Mouse (Mus musculus): Measurements from ENCODE around the gene Pbx1. TPM values are rescaled to one million over a fixed set of nuclear protein-coding genes. Genes with fewer than 3 reads are reported as not detected.

Pbx1 gene
- total RNA-seq, 1 experiment, result 10.0 TPM

- DNase-seq (ENCODE audit: low read depth, low spot score), result no peak
- Histone ChIP-seq H3K4me1 (ENCODE audit: control insufficient read depth in 2 of 2, insufficient read depth in 2 of 2, low read length in 2 of 2, poor library complexity in 1 of 2) (peaks cover 0 to 2% of the 10 kb centered on the region in 2 experiments; a peak in 1 of 4 replicates), H3K4me3 (ENCODE audit: insufficient read depth in 1 of 2, low read depth in 1 of 2, low read length in 2 of 2, poor library complexity in 1 of 2, severe bottlenecking in 1 of 2) (no peak overlapping the region), H3K9ac (ENCODE audit: insufficient read depth, low read depth, low read length, poor library complexity, severe bottlenecking) (no peak overlapping the region), H3K36me3 (ENCODE audit: control insufficient read depth, insufficient read depth, low read length, poor library complexity, severe bottlenecking) (no peaks in the 10 kb centered on the region), H3K9me3 (ENCODE audit: control insufficient read depth, insufficient read depth, low read depth, low read length) (no peaks in the 10 kb centered on the region), H3K27ac (ENCODE audit: insufficient read depth, low read depth, low read length, poor library complexity, severe bottlenecking) (no peak overlapping the region)
- in situ Hi-C loops (cut with MboI; ENCODE audit: low sequenced_read_pairs in 2 of 2, unreplicated experiment in 2 of 2), result no loop called here
- TF ChIP-seq ZNF384 (IDR thresholded peaks at IDR 0.05; ENCODE audit: low read depth, low read length) (no peak), CHD2 (IDR thresholded peaks at IDR 0.05; ENCODE audit: low read depth, low read length) (no peak), ZC3H11A (IDR thresholded peaks at IDR 0.05; ENCODE audit: borderline replicate concordance, low read depth, low read length) (no peak), MAFK (IDR thresholded peaks at IDR 0.05; ENCODE audit: insufficient read depth, low read depth, low read length) (no peak), HCFC1 (IDR thresholded peaks at IDR 0.05; ENCODE audit: borderline replicate concordance, insufficient read depth, low read length) (no peak)
Observed at GRCm38 (mm10) chr1:168291001-168291642, 140.9 kb downstream of the Pbx1 start.

DNA sequence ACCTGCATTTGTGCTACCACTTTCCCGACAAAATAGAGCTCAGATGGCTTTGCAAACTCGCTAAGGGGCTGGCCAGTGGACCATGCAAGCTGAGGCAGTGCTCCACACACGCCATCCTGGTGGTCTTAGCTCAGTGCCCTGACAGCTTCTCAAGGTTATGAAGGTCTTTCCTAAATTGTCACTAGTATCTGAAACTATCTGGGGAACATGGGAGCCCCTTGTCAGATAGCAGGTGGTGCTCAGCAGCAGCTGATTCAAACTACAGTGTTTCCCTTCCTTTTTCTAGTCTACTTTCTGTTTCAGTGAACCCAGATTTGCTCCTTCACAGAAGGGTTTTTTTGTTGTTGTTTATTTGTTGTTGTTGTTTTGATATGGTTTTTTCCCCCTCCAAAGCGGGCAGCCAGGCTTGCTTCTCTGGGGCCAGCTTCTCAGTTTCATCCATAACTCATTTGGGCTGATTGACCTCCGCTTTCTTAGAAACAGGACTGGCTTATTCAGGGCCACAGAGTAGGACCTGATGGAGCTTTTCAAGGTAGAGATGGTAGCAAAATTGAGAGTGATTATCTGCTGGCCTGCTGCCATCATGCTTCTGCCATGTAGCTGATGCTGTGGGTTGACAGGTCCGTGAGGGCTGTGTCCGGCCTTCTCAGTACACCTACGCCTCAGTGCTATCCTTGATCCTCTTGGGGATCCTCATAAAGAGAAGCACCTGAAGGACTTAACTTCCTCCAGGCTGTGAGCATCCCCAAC is 141.7 kb downstream of the Pbx1 start:
- no peaks in the 10 kb centered on the region for H3K9me3 ChIP-seq (ENCODE audit: control insufficient read depth, insufficient read depth, low read depth, low read length)
- TF ChIP-seq CHD2 (IDR thresholded peaks at IDR 0.05; ENCODE audit: low read depth, low read length) (no peak), HCFC1 (IDR thresholded peaks at IDR 0.05; ENCODE audit: borderline replicate concordance, insufficient read depth, low read length) (no peak), MAFK (IDR thresholded peaks at IDR 0.05; ENCODE audit: insufficient read depth, low read depth, low read length) (no peak), ZNF384 (IDR thresholded peaks at IDR 0.05; ENCODE audit: low read depth, low read length) (no peak), ZC3H11A (IDR thresholded peaks at IDR 0.05; ENCODE audit: borderline replicate concordance, low read depth, low read length) (no peak)
- in situ Hi-C loops (cut with MboI; ENCODE audit: low sequenced_read_pairs in 2 of 2, unreplicated experiment in 2 of 2), result no loop called here
- no peaks in the 10 kb centered on the region for H3K36me3 ChIP-seq (ENCODE audit: control insufficient read depth, insufficient read depth, low read length, poor library complexity, severe bottlenecking)
- H3K9ac ChIP-seq (ENCODE audit: insufficient read depth, low read depth, low read length, poor library complexity, severe bottlenecking), result no peak overlapping the region
- no peak for DNase-seq (ENCODE audit: low read depth, low spot score)
- no peak overlapping the region for H3K27ac ChIP-seq (ENCODE audit: insufficient read depth, low read depth, low read length, poor library complexity, severe bottlenecking)
- no peak overlapping the region for H3K4me3 ChIP-seq (ENCODE audit: insufficient read depth in 1 of 2, low read depth in 1 of 2, low read length in 2 of 2, poor library complexity in 1 of 2, severe bottlenecking in 1 of 2)
- peaks cover 0 to 2% of the 10 kb centered on the region in 2 experiments; a peak in 1 of 4 replicates for H3K4me1 ChIP-seq (ENCODE audit: control insufficient read depth in 2 of 2, insufficient read depth in 2 of 2, low read length in 2 of 2, poor library complexity in 1 of 2)

GRCm38 (mm10) chr1:168288891-168289545 is 143.1 kb downstream of the Pbx1 start:
- Histone ChIP-seq H3K36me3 (ENCODE audit: control insufficient read depth, insufficient read depth, low read length, poor library complexity, severe bottlenecking) (no peaks in the 10 kb centered on the region), H3K27ac (ENCODE audit: insufficient read depth, low read depth, low read length, poor library complexity, severe bottlenecking) (no peak overlapping the region), H3K4me3 (ENCODE audit: insufficient read depth in 1 of 2, low read depth in 1 of 2, low read length in 2 of 2, poor library complexity in 1 of 2, severe bottlenecking in 1 of 2) (no peak overlapping the region), H3K4me1 (ENCODE audit: control insufficient read depth in 2 of 2, insufficient read depth in 2 of 2, low read length in 2 of 2, poor library complexity in 1 of 2) (peaks cover 0 to 2% of the 10 kb centered on the region in 2 experiments; a peak in 1 of 4 replicates), H3K9ac (ENCODE audit: insufficient read depth, low read depth, low read length, poor library complexity, severe bottlenecking) (no peak overlapping the region), H3K9me3 (ENCODE audit: control insufficient read depth, insufficient read depth, low read depth, low read length) (no peaks in the 10 kb centered on the region)
- in situ Hi-C loops (cut with MboI; ENCODE audit: low sequenced_read_pairs in 2 of 2, unreplicated experiment in 2 of 2), result no loop called here
- no peak for TF ChIP-seq HCFC1 (IDR thresholded peaks at IDR 0.05; ENCODE audit: borderline replicate concordance, insufficient read depth, low read length)
- TF ChIP-seq MAFK (IDR thresholded peaks at IDR 0.05; ENCODE audit: insufficient read depth, low read depth, low read length), result no peak
- TF ChIP-seq ZNF384 (IDR thresholded peaks at IDR 0.05; ENCODE audit: low read depth, low read length), result no peak
- no peak for TF ChIP-seq CHD2 (IDR thresholded peaks at IDR 0.05; ENCODE audit: low read depth, low read length)
- TF ChIP-seq ZC3H11A (IDR thresholded peaks at IDR 0.05; ENCODE audit: borderline replicate concordance, low read depth, low read length), result no peak
- DNase-seq (ENCODE audit: low read depth, low spot score), result no peak

DNA sequence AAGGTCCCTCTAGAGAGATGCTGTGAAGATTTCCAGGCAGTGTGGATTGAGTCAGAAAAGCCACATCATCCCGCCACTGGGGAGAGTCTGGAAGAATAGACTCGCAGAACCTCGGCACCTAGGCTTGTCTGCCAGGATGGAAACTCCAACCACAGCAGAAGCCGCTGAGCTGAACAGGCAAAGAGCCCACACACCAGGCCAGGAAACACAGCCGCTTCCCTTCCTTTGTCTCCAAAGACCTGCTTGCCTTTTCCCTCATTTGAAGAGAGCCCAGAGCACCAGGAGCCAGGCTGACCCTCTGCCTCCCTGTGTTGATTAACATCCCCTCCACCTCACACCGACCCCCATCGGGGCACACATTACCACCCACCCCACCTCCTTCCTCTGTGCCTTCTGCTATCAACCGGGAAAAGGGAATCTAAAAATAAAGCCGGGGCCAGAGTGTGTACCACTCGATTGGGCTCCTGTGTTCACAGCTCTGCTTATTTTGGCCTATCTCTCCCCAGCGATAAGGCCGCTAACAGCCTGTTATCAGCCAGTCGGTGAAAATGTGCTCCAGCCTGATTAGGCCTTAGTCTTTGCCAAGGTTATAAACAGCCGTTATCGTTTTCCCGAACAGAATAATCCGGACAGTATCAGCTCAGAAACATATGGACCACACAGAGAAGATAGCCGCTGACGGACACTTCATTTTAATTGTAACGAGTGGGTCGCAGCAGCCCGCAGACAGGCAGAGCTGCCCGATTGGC is 144.1 kb downstream of the Pbx1 start:
- no peaks in the 10 kb centered on the region for H3K9me3 ChIP-seq (ENCODE audit: control insufficient read depth, insufficient read depth, low read depth, low read length)
- no peak overlapping the region for H3K27ac ChIP-seq (ENCODE audit: insufficient read depth, low read depth, low read length, poor library complexity, severe bottlenecking)
- H3K4me1 ChIP-seq (ENCODE audit: control insufficient read depth in 2 of 2, insufficient read depth in 2 of 2, low read length in 2 of 2, poor library complexity in 1 of 2), result peaks cover 0 to 2% of the 10 kb centered on the region in 2 experiments; a peak in 1 of 4 replicates
- DNase-seq (ENCODE audit: low read depth, low spot score), result no peak
- in situ Hi-C loops (cut with MboI; ENCODE audit: low sequenced_read_pairs in 2 of 2, unreplicated experiment in 2 of 2), result no loop called here
- H3K36me3 ChIP-seq (ENCODE audit: control insufficient read depth, insufficient read depth, low read length, poor library complexity, severe bottlenecking), result no peaks in the 10 kb centered on the region
- H3K4me3 ChIP-seq (ENCODE audit: insufficient read depth in 1 of 2, low read depth in 1 of 2, low read length in 2 of 2, poor library complexity in 1 of 2, severe bottlenecking in 1 of 2), result no peak overlapping the region
- H3K9ac ChIP-seq (ENCODE audit: insufficient read depth, low read depth, low read length, poor library complexity, severe bottlenecking), result no peak overlapping the region
- TF ChIP-seq HCFC1 (IDR thresholded peaks at IDR 0.05; ENCODE audit: borderline replicate concordance, insufficient read depth, low read length), result no peak
- TF ChIP-seq ZNF384 (IDR thresholded peaks at IDR 0.05; ENCODE audit: low read depth, low read length), result no peak
- no peak for TF ChIP-seq CHD2 (IDR thresholded peaks at IDR 0.05; ENCODE audit: low read depth, low read length)
- no peak for TF ChIP-seq MAFK (IDR thresholded peaks at IDR 0.05; ENCODE audit: insufficient read depth, low read depth, low read length)
- no peak for TF ChIP-seq ZC3H11A (IDR thresholded peaks at IDR 0.05; ENCODE audit: borderline replicate concordance, low read depth, low read length)

Measured in ES-E14 (cell line).